Mouse (Mus musculus) forebrain, postnatal 0 days (tissue): ENCODE measurements around the gene Cmah. TPM values are rescaled to one million over a fixed set of nuclear protein-coding genes. Genes with fewer than 3 reads are reported as not detected.
"Not testable (repeated sequence)": the region's sequence is repeated elsewhere in the genome, so short reads cannot be mapped to it uniquely, and the experiment has no call there.

ENCODE experiments used
- ATAC-seq: fragments of 200-750 bp; cut with Nextera tagmentation; 2 replicates; pipeline ENCODE4 v1.8.0; 2017; ENCODE audit warnings: mild to moderate bottlenecking, moderate library complexity
- DNase-seq: peaks from one replicate; pipeline ENCODE4 v3.0.0-alpha.2; 2015
- H3K27ac ChIP-seq: fragments of 300-500 bp; sonication (generic); 2 replicates; pipeline ENCODE4 v1.5.1; 2014; ENCODE audit warnings: low read depth, mild to moderate bottlenecking, antibody characterized with exemption, low read length, moderate library complexity, mixed read lengths
- H3K27me3 ChIP-seq: fragments of 300-500 bp; sonication (generic); 2 replicates; pipeline ENCODE4 v1.6.1; 2014; ENCODE audit warnings: mild to moderate bottlenecking, low read length, mixed read lengths; ENCODE audit not compliant: insufficient read depth
- H3K36me3 ChIP-seq: fragments of 300-500 bp; sonication (generic); 2 replicates; pipeline ENCODE4 v1.6.1; 2014; ENCODE audit warnings: mild to moderate bottlenecking, moderate library complexity; ENCODE audit not compliant: insufficient read depth
- H3K4me1 ChIP-seq: fragments of 300-500 bp; sonication (generic); 2 replicates; pipeline ENCODE4 v1.6.1; 2014; ENCODE audit warnings: antibody characterized with exemption; ENCODE audit not compliant: insufficient read depth
- H3K4me2 ChIP-seq: fragments of 300-500 bp; sonication (generic); 2 replicates; pipeline ENCODE4 v1.6.1; 2014; ENCODE audit warnings: low read depth, mild to moderate bottlenecking, moderate library complexity
- H3K4me3 ChIP-seq: fragments of 300-500 bp; sonication (generic); 2 replicates; pipeline ENCODE4 v1.5.1; 2014; ENCODE audit warnings: low read depth, low read length, mixed read lengths
- H3K9ac ChIP-seq: fragments of 300-500 bp; sonication (generic); 2 replicates; pipeline ENCODE4 v1.6.1; 2014; ENCODE audit warnings: mild to moderate bottlenecking
- H3K9me3 ChIP-seq: fragments of 300-500 bp; sonication (generic); 2 replicates; pipeline ENCODE4 v1.6.1; 2016; ENCODE audit warnings: low read length
- CTCF ChIP-seq: sonication (generic); IDR thresholded peaks from 2 replicates; pipeline ENCODE4 v1.5.1; 2016; ENCODE audit warnings: antibody characterized with exemption, control low read depth, low read depth
- WGBS: fragments of 180-500 bp; shearing (Covaris S2); extraction: QIAGEN DNeasy Blood & Tissue Kit; methylation state at CpG from one replicate; pipeline ENCODE4 v1.1.7; 2014; 5-methylcytosine and 5-hydroxymethylcytosine counted together
- polyA plus RNA-seq: library from polyadenylated mRNA; unstranded; fragments of >200 nt; fragmentation: Nextera tagmentation; extraction: Ambion mirVana; gene quantifications from 2 replicates; pipeline ENCODE4 v1.2.1, GENCODE M21; 2015
- total RNA-seq: library from RNA; depleted of rRNA; stranded (reverse); fragments of >200 nt; gene quantifications from 2 replicates; pipeline ENCODE4 v1.2.3, GENCODE M21; 2014

Cmah gene
- total and polyA plus RNA-seq, 2 experiments from 2014 or later: 0.08 TPM; not detected in 1

GRCm38 (mm10) chr13:24342091-24342490 lies 14.9 kb downstream of the Cmah start:
- no peak for TF ChIP-seq CTCF
- no peak overlapping the region for H3K27ac ChIP-seq
- DNase-seq: no peak

GRCm38 (mm10) chr13:24353004-24353403 lies 25.8 kb downstream of the Cmah start:
- Histone ChIP-seq H3K36me3 (no peaks in the 10 kb centered on the region), H3K27ac (no peak overlapping the region), H3K4me1 (no peaks in the 10 kb centered on the region), H3K27me3 (no peaks in the 10 kb centered on the region), H3K4me2 (no peak overlapping the region), H3K9me3 (0 out of 2 replicates have a peak, but pooled peaks cover 3% of the 10 kb centered on the region), H3K9ac (no peak overlapping the region), H3K4me3 (no peak overlapping the region)
- TF ChIP-seq CTCF: no peak
- 93% methylated on average over 5 of the region's 5 CpGs for WGBS
- ATAC-seq (no peak), DNase-seq (no peak)

More at GRCm38 (mm10) chr13:24342091-24342490, 14.9 kb downstream of the Cmah start:
- Histone ChIP-seq H3K4me3 (no peak overlapping the region), H3K36me3 (no peaks in the 10 kb centered on the region), H3K4me2 (no peak overlapping the region), H3K4me1 (no peaks in the 10 kb centered on the region), H3K9me3 (no peaks in the 10 kb centered on the region), H3K9ac (no peak overlapping the region), H3K27me3 (no peaks in the 10 kb centered on the region)
- WGBS: 83% methylated on average over 4 of the region's 4 CpGs
- no peak for ATAC-seq

DNA sequence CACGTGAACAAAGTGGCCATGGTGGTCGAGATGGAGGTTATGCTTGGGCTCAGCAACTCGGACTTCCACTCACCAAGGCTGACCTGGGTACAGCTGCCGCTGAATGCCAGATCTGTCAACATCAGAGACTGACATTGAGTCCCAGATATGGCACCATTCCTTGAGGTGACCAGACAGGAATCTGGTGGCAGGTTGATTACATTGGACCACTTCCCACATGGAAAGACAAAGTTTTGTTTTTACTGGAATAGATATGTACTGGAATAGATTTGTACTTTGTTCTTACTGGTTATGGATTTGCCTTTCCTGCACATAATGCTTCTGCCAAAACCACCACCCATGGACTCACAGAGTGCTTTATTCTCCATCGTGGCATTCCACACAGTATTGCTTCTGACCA lies 27.5 kb downstream of the Cmah start:
- H3K27ac ChIP-seq: no peak overlapping the region
- no peak overlapping the region for H3K4me2 ChIP-seq
- no peak overlapping the region for H3K9ac ChIP-seq
- DNase-seq (no peak), ATAC-seq (no peak)
- H3K9me3 ChIP-seq: 0 out of 2 replicates have a peak, but pooled peaks cover 3% of the 10 kb centered on the region
- TF ChIP-seq CTCF: no peak
- no peaks in the 10 kb centered on the region for H3K4me1 ChIP-seq
- H3K27me3 ChIP-seq: no peaks in the 10 kb centered on the region
- 92% methylated on average over 5 of the region's 5 CpGs for WGBS
- H3K36me3 ChIP-seq: no peaks in the 10 kb centered on the region
- H3K4me3 ChIP-seq: no peak overlapping the region

- Histone ChIP-seq H3K4me2 (no peak overlapping the region), H3K4me3 (no peak overlapping the region), H3K27ac (no peak overlapping the region), H3K9me3 (no peaks in the 10 kb centered on the region), H3K4me1 (no peaks in the 10 kb centered on the region), H3K9ac (no peak overlapping the region), H3K36me3 (no peaks in the 10 kb centered on the region), H3K27me3 (no peaks in the 10 kb centered on the region)
- ATAC-seq (no peak), DNase-seq (no peak)
- WGBS: 42% methylated on average over 1 of the region's 1 CpGs
- TF ChIP-seq CTCF: no peak
Measured at GRCm38 (mm10) chr13:24359181-24359580, 32.0 kb downstream of the Cmah start.

- 91% methylated on average over 6 of the region's 6 CpGs for WGBS
- H3K9me3 ChIP-seq: no peaks in the 10 kb centered on the region
- H3K4me3 ChIP-seq: no peak overlapping the region
- no peak for ATAC-seq
- H3K27me3 ChIP-seq: no peaks in the 10 kb centered on the region
- H3K4me1 ChIP-seq: no peaks in the 10 kb centered on the region
- no peak for TF ChIP-seq CTCF
- no peak overlapping the region for H3K27ac ChIP-seq
- no peak overlapping the region for H3K4me2 ChIP-seq
- H3K36me3 ChIP-seq: no peaks in the 10 kb centered on the region
- DNase-seq: no peak
- H3K9ac ChIP-seq: no peak overlapping the region
Measured at GRCm38 (mm10) chr13:24365191-24365590, 38.0 kb downstream of the Cmah start.

DNA sequence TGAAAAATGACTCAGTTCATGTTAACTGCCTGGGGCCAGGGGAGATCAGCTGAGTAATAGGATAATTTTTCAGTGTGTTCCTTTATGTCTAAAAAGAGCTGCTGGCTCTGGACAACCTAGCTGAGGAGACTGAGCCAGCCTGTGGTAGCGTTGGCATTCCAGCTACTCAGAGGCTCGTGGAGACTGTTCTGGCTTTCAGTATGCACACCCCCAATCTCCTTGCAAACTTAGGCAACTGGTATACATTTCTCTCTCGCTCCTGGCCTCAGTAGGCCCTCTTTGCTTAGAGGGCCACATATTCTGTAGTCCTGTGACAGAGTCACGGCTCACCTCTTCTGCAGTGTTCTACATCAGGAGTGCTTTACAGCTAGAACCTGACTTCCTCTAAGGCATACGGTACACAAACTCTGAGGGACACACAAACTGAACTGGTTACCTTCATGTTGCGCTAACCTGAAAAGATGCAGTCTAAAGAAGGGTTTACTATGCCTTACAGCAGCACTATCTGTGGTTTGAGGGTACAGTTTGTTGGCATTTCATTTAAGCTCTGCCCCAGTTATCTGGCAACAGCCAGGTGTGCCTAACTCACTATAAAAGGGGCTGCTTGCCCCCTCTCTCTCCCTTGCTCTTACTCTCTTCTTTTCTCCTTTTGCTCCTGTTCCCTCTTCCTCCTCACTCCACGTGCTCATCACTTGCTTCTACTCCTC lies 45.8 kb downstream of the Cmah start:
- H3K36me3 ChIP-seq: no peaks in the 10 kb centered on the region
- no peaks in the 10 kb centered on the region for H3K4me1 ChIP-seq
- H3K9me3 ChIP-seq: no peaks in the 10 kb centered on the region
- ATAC-seq (no peak), DNase-seq (no peak)
- no peak overlapping the region for H3K4me2 ChIP-seq
- H3K27me3 ChIP-seq: no peaks in the 10 kb centered on the region
- no peak overlapping the region for H3K4me3 ChIP-seq
- H3K27ac ChIP-seq: no peak overlapping the region
- H3K9ac ChIP-seq: no peak overlapping the region
- 90% methylated on average over 7 of the region's 7 CpGs for WGBS
- TF ChIP-seq CTCF: no peak

- H3K4me3 ChIP-seq, H3K4me2 ChIP-seq, H3K27ac ChIP-seq, H3K4me1 ChIP-seq, H3K36me3 ChIP-seq, H3K9me3 ChIP-seq, DNase-seq, H3K9ac ChIP-seq, ATAC-seq, H3K27me3 ChIP-seq: not testable (repeated sequence)
- 83% methylated on average over 6 of the region's 6 CpGs for WGBS
Measured at GRCm38 (mm10) chr13:24374606-24375005, 47.4 kb downstream of the Cmah start.
